Mouse (Mus musculus) heart, adult 2 months (tissue): ENCODE data around the gene Kctd19. TPM values are rescaled to one million over a fixed set of nuclear protein-coding genes. Genes with fewer than 3 reads are reported as not detected.

Experiments used
- DNase-seq, 2 experiments: peaks; one replicate each; pipeline ENCODE4 v3.0.0; 2021
- H3K27ac ChIP-seq: fragments of 200-600 bp; 2 replicates; pipeline ENCODE4 v1.8.1; 2022
- H3K27me3 ChIP-seq: fragments of 200-500 bp; 2 replicates; pipeline ENCODE4 v1.6.1; 2012; ENCODE audit warnings: mild to moderate bottlenecking, low read length, inconsistent platforms, mixed read lengths; ENCODE audit not compliant: control insufficient read depth, insufficient read depth
- H3K36me3 ChIP-seq: fragments of 200-500 bp; 2 replicates; pipeline ENCODE4 v1.6.1; 2012; ENCODE audit warnings: low read length, inconsistent platforms; ENCODE audit not compliant: control insufficient read depth, insufficient read depth
- H3K4me1 ChIP-seq: fragments of 200-500 bp; 2 replicates; pipeline ENCODE4 v1.6.1; 2011; ENCODE audit warnings: low read length; ENCODE audit not compliant: control insufficient read depth, insufficient read depth
- H3K4me3 ChIP-seq: fragments of 200-600 bp; 2 replicates; pipeline ENCODE4 v1.8.1; 2022
- H3K79me2 ChIP-seq: fragments of 200-500 bp; replicated peaks from 2 replicates; pipeline ENCODE4 v1.6.1; 2012; ENCODE audit warnings: mild to moderate bottlenecking, inconsistent platforms, low read length, moderate library complexity, mixed read lengths; ENCODE audit not compliant: control insufficient read depth, insufficient read depth
- H3K9ac ChIP-seq: fragments of 200-500 bp; 2 replicates; pipeline ENCODE4 v1.6.1; 2012; ENCODE audit warnings: low read depth, mild to moderate bottlenecking, control low read depth, inconsistent platforms, low read length, mixed read lengths
- CTCF ChIP-seq: fragments of 200-600 bp; IDR thresholded peaks from 2 replicates; pipeline ENCODE4 v1.8.1; 2022; ENCODE audit warnings: antibody characterized with exemption, mild to moderate bottlenecking, moderate library complexity
- EP300 ChIP-seq: fragments of 200-500 bp; IDR thresholded peaks from 2 replicates; pipeline ENCODE4 v1.6.1; 2011; ENCODE audit warnings: low read depth, low read length, control low read depth; ENCODE audit not compliant: insufficient read depth
- POLR2A ChIP-seq: fragments of 200-500 bp; IDR thresholded peaks from 2 replicates; pipeline ENCODE4 v1.6.1; 2011; ENCODE audit warnings: mild to moderate bottlenecking, low read depth, low read length, control low read depth; ENCODE audit not compliant: insufficient read depth
- WGBS: fragments of 180-500 bp; shearing (Covaris S2); methylation state at CpG from one replicate; pipeline ENCODE4 v1.1.7; 2018; 5-methylcytosine and 5-hydroxymethylcytosine counted together
- intact Hi-C: fragments of 180-260 bp; cut with DNase I; formaldehyde crosslinking; loops from one replicate; pipeline ENCODE4 v1.15.1; 2025
- long read RNA-seq: library from polyadenylated mRNA; stranded (forward); transcript quantifications from one replicate; pipeline ENCODE4 v2.0.0, GENCODE M21; 2021
- polyA plus RNA-seq: library from polyadenylated mRNA; depleted of rRNA; stranded (reverse); fragments of >200 nt; gene quantifications from 2 replicates; pipeline ENCODE4 v1.2.3, GENCODE M21; 2012; rRNA removed
- total RNA-seq, 2 experiments: library from RNA; stranded (reverse); gene quantifications; 2 replicates each; pipeline ENCODE4 v1.2.3; 2021

Gene Kctd19
- under 1 TPM; 0.13 to 0.25 TPM for total RNA-seq
- polyA plus RNA-seq: 0.08 and 0.15 TPM in 2 replicates
- long read RNA-seq: 0 reads

GRCm38 (mm10) chr8:105413391-105413790, at the start of gene Kctd19, which contains the start of gene Lrrc36:
TSS of gene Kctd19 (minus strand) at chr8:105413502.
TSS of gene Lrrc36 (plus strand) at chr8:105413571.
- Histone ChIP-seq H3K9ac (peak within 1 kb of the TSS; percentile 33), H3K4me3 (peak within 1 kb of the TSS; percentile 36), H3K27ac (peak within 1 kb of the TSS; percentile 40; the same call in 1 of the 2 replicates), H3K79me2 (no peaks in the 10 kb centered on the region), H3K27me3 (peaks cover 2% of the 10 kb centered on the region; the same call in 1 of the 2 replicates), H3K4me1 (peaks cover 3% of the 10 kb centered on the region), H3K36me3 (no peaks in the 10 kb centered on the region)
- TF ChIP-seq POLR2A (no peak), EP300 (no peak), CTCF (peak; percentile 77)
- intact Hi-C loops: loop anchor here (2.0 to 5.0 kb wide), 3 partner anchors 39 to 139 kb away; no protein-coding TSS in a partner anchor
- 3% methylated on average over 33 of the region's 34 CpGs for WGBS
- peak; percentile 66 to 76 for DNase-seq

GRCm38 (mm10) chr8:105461085-105461803, 47.9 kb upstream of the Kctd19 start:
- Histone ChIP-seq H3K36me3 (no peaks in the 10 kb centered on the region), H3K4me1 (no peaks in the 10 kb centered on the region), H3K4me3 (no peak overlapping the region), H3K79me2 (no peaks in the 10 kb centered on the region), H3K27me3 (no peaks in the 10 kb centered on the region), H3K9ac (no peak overlapping the region), H3K27ac (no peak overlapping the region)
- no peak for DNase-seq
- TF ChIP-seq POLR2A (no peak), EP300 (no peak), CTCF (no peak)
- intact Hi-C loops: no loop called here
- WGBS: 82% methylated on average over 13 of the region's 13 CpGs

GRCm38 (mm10) chr8:105455218-105455617, 41.9 kb upstream of the Kctd19 start:
- peak in 1 of 2 experiments; percentile 23 for DNase-seq
- WGBS: 59% methylated on average over 10 of the region's 10 CpGs
- Histone ChIP-seq H3K4me1 (peaks cover 3% of the 10 kb centered on the region), H3K27ac (no peak overlapping the region), H3K9ac (no peak overlapping the region), H3K36me3 (no peaks in the 10 kb centered on the region), H3K4me3 (no peak overlapping the region), H3K27me3 (no peaks in the 10 kb centered on the region), H3K79me2 (no peaks in the 10 kb centered on the region)
- intact Hi-C loops: loop anchor here (2.0 kb wide), 1 partner anchor 16 kb away; the partner anchor contains the start of gene Tppp3
- TF ChIP-seq EP300 (no peak), POLR2A (no peak), CTCF (no peak)

- Histone ChIP-seq H3K4me1 (peaks cover 3% of the 10 kb centered on the region), H3K4me3 (no peak overlapping the region), H3K36me3 (no peaks in the 10 kb centered on the region), H3K9ac (no peak overlapping the region), H3K79me2 (no peaks in the 10 kb centered on the region), H3K27ac (no peak overlapping the region), H3K27me3 (no peaks in the 10 kb centered on the region)
- DNase-seq: no peak
- intact Hi-C loops: loop anchor here (2.0 to 5.0 kb wide), 2 partner anchors 17 to 42 kb away; partner anchors contain the start of genes Kctd19, Lrrc36 and Tppp3
- WGBS: 54% methylated on average over 5 of the region's 5 CpGs
- TF ChIP-seq POLR2A (no peak), EP300 (no peak), CTCF (no peak)
Observed at GRCm38 (mm10) chr8:105454088-105454487, 40.8 kb upstream of the Kctd19 start.

GRCm38 (mm10) chr8:105453296-105453695, 40.0 kb upstream of the Kctd19 start:
- Histone ChIP-seq H3K79me2 (no peaks in the 10 kb centered on the region), H3K27ac (peak overlapping the region; percentile 52), H3K36me3 (no peaks in the 10 kb centered on the region), H3K9ac (no peak overlapping the region), H3K27me3 (no peaks in the 10 kb centered on the region), H3K4me1 (peaks cover 3% of the 10 kb centered on the region), H3K4me3 (no peak overlapping the region)
- DNase-seq: peak in 1 of 2 experiments; percentile 29
- intact Hi-C loops: loop anchor here (5.0 kb wide), 1 partner anchor 41 kb away; the partner anchor contains the start of genes Kctd19 and Lrrc36
- no peak for TF ChIP-seq POLR2A
- TF ChIP-seq CTCF: peak; percentile 60
- 44% methylated on average over 5 of the region's 5 CpGs for WGBS

- 65% methylated on average over 15 of the region's 15 CpGs for WGBS
- Histone ChIP-seq H3K79me2 (no peaks in the 10 kb centered on the region), H3K9ac (no peak overlapping the region), H3K27me3 (no peaks in the 10 kb centered on the region), H3K4me3 (no peak overlapping the region), H3K27ac (no peak overlapping the region; the same call in 1 of the 2 replicates), H3K4me1 (peaks cover 3% of the 10 kb centered on the region), H3K36me3 (no peaks in the 10 kb centered on the region)
- TF ChIP-seq EP300: no peak
- no peak for TF ChIP-seq POLR2A
- no peak for TF ChIP-seq CTCF
- peak in 1 of 2 experiments; percentile 13 for DNase-seq
- intact Hi-C loops: loop anchor here (5.0 kb wide), 1 partner anchor 40 kb away; the partner anchor contains the start of genes Kctd19 and Lrrc36
Observed at GRCm38 (mm10) chr8:105451903-105452603, 38.8 kb upstream of the Kctd19 start.
